In the genomic region with DNA sequence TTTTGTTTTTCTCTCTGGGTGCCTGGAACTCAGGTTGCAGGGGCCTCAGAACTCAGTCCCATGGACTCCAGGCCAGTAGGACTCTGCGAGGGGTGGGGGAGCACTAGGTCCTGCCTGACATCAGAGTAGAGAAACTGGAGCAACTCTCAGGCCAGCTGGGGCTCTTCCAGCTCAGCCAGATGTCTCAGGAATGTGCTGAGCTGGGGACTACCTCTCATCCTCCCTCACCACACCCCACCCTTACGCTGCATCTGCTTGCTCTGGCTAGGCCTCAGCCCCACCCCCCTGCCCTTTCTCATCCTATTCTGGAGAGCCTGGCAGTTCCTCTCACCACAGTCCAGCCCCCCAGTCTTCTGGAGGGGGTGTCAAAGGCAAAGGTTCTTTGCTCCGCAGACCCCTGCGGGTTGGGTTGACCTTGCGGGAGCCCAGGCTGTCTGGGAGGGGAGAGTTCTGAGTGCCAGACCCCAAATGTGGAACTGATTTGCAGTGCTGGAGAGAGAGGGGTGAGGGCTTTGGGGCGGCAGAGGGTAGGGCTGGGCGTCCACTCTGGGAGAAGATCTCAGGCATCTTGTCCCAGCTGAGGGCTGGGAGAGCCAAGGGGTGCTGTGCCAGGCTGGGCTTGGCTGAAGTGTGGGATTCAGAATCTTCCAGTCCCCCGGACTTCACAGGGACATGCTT, we compare ENCODE assay signal across 8 mouse cellular contexts. TPM values are rescaled to one million over a fixed set of nuclear protein-coding genes. Genes with fewer than 3 reads are reported as not detected.
DNase-seq lines count a peak whose midpoint lies in the region; ATAC-seq and TF ChIP-seq lines count a peak whose summit lies in the region.

No protein-coding gene starts in this region.

- H3K27me3 ChIP-seq in intestine, embryonic 14.5 days (replicated peaks; ENCODE audit: control insufficient read depth, insufficient read depth, low read length), result no peaks in the 10 kb centered on the region
- H3K27me3 ChIP-seq in intestine, postnatal 0 days (replicated peaks; ENCODE audit: control insufficient read depth, insufficient read depth, low read length), result no peaks in the 10 kb centered on the region
- H3K27me3 ChIP-seq in embryonic facial prominence, embryonic 13.5 days, result no peaks in the 10 kb centered on the region
- no peaks in the 10 kb centered on the region for H3K27me3 ChIP-seq in intestine, embryonic 16.5 days (replicated peaks; ENCODE audit: control insufficient read depth, insufficient read depth, low read length)

- H3K4me1 ChIP-seq in intestine, embryonic 14.5 days (replicated peaks; ENCODE audit: control insufficient read depth, insufficient read depth, low read length), result peaks cover 54% of the 10 kb centered on the region
- H3K4me1 ChIP-seq in intestine, postnatal 0 days (replicated peaks; ENCODE audit: control insufficient read depth, insufficient read depth, low read length), result 0 out of 2 replicates have a peak, but pooled peaks cover 3% of the 10 kb centered on the region
- peaks cover 52% of the 10 kb centered on the region for H3K4me1 ChIP-seq in embryonic facial prominence, embryonic 13.5 days
- peaks cover 35% of the 10 kb centered on the region for H3K4me1 ChIP-seq in intestine, embryonic 16.5 days (ENCODE audit: control insufficient read depth, insufficient read depth, low read length)

- H3K36me3 ChIP-seq in intestine, embryonic 14.5 days (ENCODE audit: control insufficient read depth, insufficient read depth, low read length), result no peaks in the 10 kb centered on the region
- no peaks in the 10 kb centered on the region for H3K36me3 ChIP-seq in intestine, postnatal 0 days (ENCODE audit: control insufficient read depth, insufficient read depth)
- no peaks in the 10 kb centered on the region for H3K36me3 ChIP-seq in embryonic facial prominence, embryonic 13.5 days
- H3K36me3 ChIP-seq in intestine, embryonic 16.5 days (ENCODE audit: control insufficient read depth, insufficient read depth, low read length), result no peaks in the 10 kb centered on the region

- H3K9me3 ChIP-seq in intestine, embryonic 14.5 days (ENCODE audit: control insufficient read depth, low read length), result no peaks in the 10 kb centered on the region
- no peaks in the 10 kb centered on the region for H3K9me3 ChIP-seq in intestine, postnatal 0 days (ENCODE audit: control insufficient read depth)
- no peaks in the 10 kb centered on the region for H3K9me3 ChIP-seq in embryonic facial prominence, embryonic 13.5 days
- H3K9me3 ChIP-seq in intestine, embryonic 16.5 days (ENCODE audit: control insufficient read depth, low read length), result no peaks in the 10 kb centered on the region

- no peak overlapping the region for H3K9ac ChIP-seq in intestine, embryonic 14.5 days (ENCODE audit: low read length)
- no peak overlapping the region for H3K9ac ChIP-seq in intestine, postnatal 0 days (ENCODE audit: low read depth, low read length)
- peak overlapping the region; percentile 44 for H3K9ac ChIP-seq in embryonic facial prominence, embryonic 13.5 days
- peak overlapping the region; percentile 33; the same call in 1 of the 2 replicates for H3K9ac ChIP-seq in intestine, embryonic 16.5 days (ENCODE audit: low read depth, low read length)

- ATAC-seq in intestine, embryonic 14.5 days (replicated peaks; ENCODE audit: low FRiP score, low TSS enrichment, low read depth), result peak; percentile 64
- no peak; the same call in 1 of the 2 replicates for ATAC-seq in intestine, postnatal 0 days
- ATAC-seq in embryonic facial prominence, embryonic 13.5 days (ENCODE audit: insufficient number of reproducible peaks, insufficient read depth, low FRiP score, low TSS enrichment, low read depth), result peak; percentile 63
- ATAC-seq in intestine, embryonic 16.5 days, result peak; percentile 55

- TF ChIP-seq CTCF in intestine, postnatal 0 days (IDR thresholded peaks at IDR 0.05; ENCODE audit: low read depth), result no peak

- H3K27ac ChIP-seq in intestine, embryonic 14.5 days (ENCODE audit: low read depth), result peak overlapping the region; percentile 75
- no peak overlapping the region for H3K27ac ChIP-seq in intestine, postnatal 0 days (ENCODE audit: low read depth, low read length)
- H3K27ac ChIP-seq in embryonic facial prominence, embryonic 13.5 days, result peak overlapping the region; percentile 90
- peak overlapping the region; percentile 72 for H3K27ac ChIP-seq in intestine, embryonic 16.5 days (ENCODE audit: low read length)

- peak; percentile 61 for DNase-seq in intestine, embryonic 14.5 days (ENCODE audit: low spot score)
- DNase-seq in lung, postnatal 36 days, result peak; percentile 78
- DNase-seq in layer of hippocampus, adult 18-20 months (ENCODE audit: low spot score in 2 of 2), result no peak
- no peak for DNase-seq in right cerebral cortex, postnatal 14 days
- no peak for DNase-seq in spleen, postnatal 4 days (ENCODE audit: low spot score in 2 of 2)

- WGBS in intestine, embryonic 14.5 days, result 22% methylated on average over 8 of the region's 8 CpGs
- WGBS in intestine, postnatal 0 days, result 51% methylated on average over 8 of the region's 8 CpGs
- WGBS in embryonic facial prominence, embryonic 13.5 days, result 17% methylated on average over 8 of the region's 8 CpGs
- WGBS in intestine, embryonic 16.5 days, result 33% methylated on average over 8 of the region's 8 CpGs

- H3K4me2 ChIP-seq in intestine, embryonic 14.5 days (ENCODE audit: low read length), result peak overlapping the region; percentile 14; the same call in 1 of the 2 replicates
- no peak overlapping the region for H3K4me2 ChIP-seq in intestine, postnatal 0 days (replicated peaks; ENCODE audit: low read depth)
- H3K4me2 ChIP-seq in embryonic facial prominence, embryonic 13.5 days, result peak overlapping the region; percentile 40
- H3K4me2 ChIP-seq in intestine, embryonic 16.5 days (ENCODE audit: low read depth, low read length), result peak overlapping the region; percentile 10

- no peak overlapping the region for H3K4me3 ChIP-seq in intestine, embryonic 14.5 days (ENCODE audit: low read depth, low read length)
- H3K4me3 ChIP-seq in intestine, postnatal 0 days (ENCODE audit: low read depth, low read length), result no peak overlapping the region
- no peak overlapping the region for H3K4me3 ChIP-seq in embryonic facial prominence, embryonic 13.5 days
- no peak overlapping the region for H3K4me3 ChIP-seq in intestine, embryonic 16.5 days (ENCODE audit: low read length)

RNA-seq across cellular contexts. Expression of gene Creb3l1, which starts 11.4 kb away (rescaled TPM):
- 21.2 and 24.1 TPM in 2 replicates for polyA plus RNA-seq in intestine, embryonic 14.5 days (2014; fragmentation: Nextera tagmentation; extraction: Ambion mirVana)
- 6.8 and 8.4 TPM in 2 replicates for polyA plus RNA-seq in intestine, postnatal 0 days (2015; fragmentation: Nextera tagmentation; extraction: Ambion mirVana)
- polyA plus RNA-seq in embryonic facial prominence, embryonic 13.5 days (2015; fragmentation: Nextera tagmentation; extraction: Ambion mirVana), result 11.6 and 13.4 TPM in 2 replicates
- 16.6 and 17.6 TPM in 2 replicates for polyA plus RNA-seq in intestine, embryonic 16.5 days (2015; fragmentation: Nextera tagmentation; extraction: Ambion mirVana)
- total RNA-seq in layer of hippocampus, adult 18-20 months (2021), result 1 to 10 TPM; 2.5 to 3.7 TPM

RNA-seq across cellular contexts. Expression of gene Dgkz, which starts 37.2 kb away (rescaled TPM):
- 71.9 and 75.6 TPM in 2 replicates for polyA plus RNA-seq in intestine, embryonic 14.5 days (2014; fragmentation: Nextera tagmentation; extraction: Ambion mirVana)
- 53.2 and 56.8 TPM in 2 replicates for polyA plus RNA-seq in intestine, postnatal 0 days (2015; fragmentation: Nextera tagmentation; extraction: Ambion mirVana)
- 34.2 and 41.9 TPM in 2 replicates for polyA plus RNA-seq in embryonic facial prominence, embryonic 13.5 days (2015; fragmentation: Nextera tagmentation; extraction: Ambion mirVana)
- polyA plus RNA-seq in intestine, embryonic 16.5 days (2015; fragmentation: Nextera tagmentation; extraction: Ambion mirVana), result 46.4 and 66.7 TPM in 2 replicates
- total RNA-seq in layer of hippocampus, adult 18-20 months (2021), result 100 to 1,000 TPM; 499 to 596 TPM

Comparison
In these comparisons a context has a peak if more than half of its experiments do, and no peak if none do; other contexts are left out.
1. H3K9ac ChIP-seq: peak in embryonic facial prominence, embryonic 13.5 days (single experiment) and intestine, embryonic 16.5 days (single experiment); none in intestine, embryonic 14.5 days (single experiment) and intestine, postnatal 0 days (single experiment).
2. DNase-seq: peak in intestine, embryonic 14.5 days (single experiment) and lung, postnatal 36 days (single experiment); none in layer of hippocampus, adult 18-20 months (0 of 2), right cerebral cortex, postnatal 14 days (single experiment) and spleen, postnatal 4 days (0 of 2).